In the genomic region with DNA sequence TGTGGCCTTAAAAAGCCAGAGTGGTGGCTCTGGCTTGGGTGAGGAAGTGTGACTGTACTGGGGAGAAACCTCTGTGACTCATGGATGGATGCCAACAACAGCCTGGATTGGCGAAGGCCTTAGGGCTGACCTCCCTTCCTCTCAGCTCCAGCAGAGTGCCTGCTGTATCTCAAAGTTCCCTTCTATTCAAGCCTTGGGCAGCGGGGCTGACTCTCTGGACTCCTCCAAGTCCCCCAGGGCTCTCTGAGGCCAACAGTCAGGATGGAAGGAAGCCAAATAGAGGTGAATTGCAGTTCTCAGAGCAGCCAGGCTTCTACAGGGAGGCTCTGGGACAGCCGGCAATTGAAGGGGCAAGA, we compare ENCODE assay signal across 9 mouse cellular contexts.
DNase-seq lines count a peak whose midpoint lies in the region; ATAC-seq lines count a peak whose summit lies in the region.
"Had no signal": no experiment of that assay in that cellular context is flagged by ENCODE, and none has a peak within 500 bp of the region (broad histone marks: within the 10 kb centered on the region; RNA-seq: fewer than 3 reads in every experiment).

No protein-coding gene starts in this region.

- intact Hi-C loops in left cerebral cortex, postnatal 4 days (cut with DNase I): no loop called here
- intact Hi-C loops in left cerebral cortex, postnatal 25 days (cut with DNase I): loop anchor here (5.0 kb wide), 1 partner anchor 95 kb away; a partner anchor contains a TSS

- 69% methylated on average over 3 of the region's 3 CpGs for WGBS in embryonic facial prominence, embryonic 14.5 days
- 67% methylated on average over 3 of the region's 3 CpGs for WGBS in intestine, embryonic 16.5 days
- WGBS in neural tube, embryonic 15.5 days: 56% methylated on average over 3 of the region's 3 CpGs

- peak; percentile 14; the same call in 1 of the 2 replicates for ATAC-seq in embryonic facial prominence, embryonic 14.5 days (ENCODE audit: low read depth)
- ATAC-seq in intestine, embryonic 16.5 days: 0 out of 2 replicates have a peak, but pooled peaks have one; percentile 26
- peak; percentile 26 for ATAC-seq in neural tube, embryonic 15.5 days (ENCODE audit: low FRiP score)

- H3K27ac ChIP-seq in embryonic facial prominence, embryonic 14.5 days (replicated peaks; ENCODE audit: low read depth, low read length): no peak overlapping the region
- no peak overlapping the region for H3K27ac ChIP-seq in intestine, embryonic 16.5 days (ENCODE audit: low read length)
- peak overlapping the region; percentile 71 for H3K27ac ChIP-seq in neural tube, embryonic 15.5 days (replicated peaks)

- H3K4me2 ChIP-seq in embryonic facial prominence, embryonic 14.5 days (ENCODE audit: low read depth, low read length): no peak overlapping the region
- H3K4me2 ChIP-seq in intestine, embryonic 16.5 days (ENCODE audit: low read depth, low read length): no peak overlapping the region
- no peak overlapping the region for H3K4me2 ChIP-seq in neural tube, embryonic 15.5 days

- H3K27me3 ChIP-seq in embryonic facial prominence, embryonic 14.5 days (replicated peaks; ENCODE audit: control insufficient read depth, insufficient read depth, low read length): no peaks in the 10 kb centered on the region
- H3K27me3 ChIP-seq in intestine, embryonic 16.5 days (replicated peaks; ENCODE audit: control insufficient read depth, insufficient read depth, low read length): no peaks in the 10 kb centered on the region
- H3K27me3 ChIP-seq in neural tube, embryonic 15.5 days (replicated peaks): no peaks in the 10 kb centered on the region

- peak; percentile 69 for DNase-seq in left cerebral cortex, postnatal 4 days
- no peak for DNase-seq in left cerebral cortex, adult 9 months (ENCODE audit: low spot score in 2 of 2)
- DNase-seq in embryonic facial prominence, embryonic 14.5 days (ENCODE audit: low spot score): peak; percentile 54
- DNase-seq in left cerebral cortex, postnatal 25 days (ENCODE audit: low spot score in 2 of 2): no peak
- DNase-seq in thymus, postnatal 36 days: no peak
- no peak for DNase-seq in frontal cortex, postnatal 14 days (ENCODE audit: low spot score in 2 of 2)

- H3K4me3 ChIP-seq in embryonic facial prominence, embryonic 14.5 days (ENCODE audit: low read depth, low read length): no peak overlapping the region
- H3K4me3 ChIP-seq in intestine, embryonic 16.5 days (ENCODE audit: low read length): no peak overlapping the region
- H3K4me3 ChIP-seq in neural tube, embryonic 15.5 days (replicated peaks): no peak overlapping the region

- no peaks in the 10 kb centered on the region for H3K36me3 ChIP-seq in embryonic facial prominence, embryonic 14.5 days (ENCODE audit: control insufficient read depth, insufficient read depth, low read length)
- 0 out of 2 replicates have a peak, but pooled peaks cover 2% of the 10 kb centered on the region for H3K36me3 ChIP-seq in intestine, embryonic 16.5 days (ENCODE audit: control insufficient read depth, insufficient read depth, low read length)
- H3K36me3 ChIP-seq in neural tube, embryonic 15.5 days: no peaks in the 10 kb centered on the region
- H3K36me3 ChIP-seq: G1E had no signal

- H3K4me1 ChIP-seq in embryonic facial prominence, embryonic 14.5 days (ENCODE audit: control insufficient read depth, insufficient read depth, low read length): no peaks in the 10 kb centered on the region
- no peaks in the 10 kb centered on the region for H3K4me1 ChIP-seq in intestine, embryonic 16.5 days (ENCODE audit: control insufficient read depth, insufficient read depth, low read length)
- H3K4me1 ChIP-seq in neural tube, embryonic 15.5 days: peaks cover 57% of the 10 kb centered on the region

- H3K9ac ChIP-seq in embryonic facial prominence, embryonic 14.5 days (ENCODE audit: low read depth, low read length): no peak overlapping the region
- H3K9ac ChIP-seq in intestine, embryonic 16.5 days (ENCODE audit: low read depth, low read length): no peak overlapping the region
- no peak overlapping the region for H3K9ac ChIP-seq in neural tube, embryonic 15.5 days (replicated peaks)

- H3K9me3 ChIP-seq in embryonic facial prominence, embryonic 14.5 days (ENCODE audit: control insufficient read depth, low read length): peaks cover 17% of the 10 kb centered on the region
- peaks cover 12% of the 10 kb centered on the region; the same call in 1 of the 2 replicates for H3K9me3 ChIP-seq in intestine, embryonic 16.5 days (ENCODE audit: control insufficient read depth, low read length)
- no peaks in the 10 kb centered on the region for H3K9me3 ChIP-seq in neural tube, embryonic 15.5 days (replicated peaks)

Comparison
In these comparisons a context has a peak if more than half of its experiments do, and no peak if none do; other contexts are left out.
1. DNase-seq: peak in left cerebral cortex, postnatal 4 days (single experiment) and embryonic facial prominence, embryonic 14.5 days (single experiment); none in left cerebral cortex, adult 9 months (0 of 2), left cerebral cortex, postnatal 25 days (0 of 2), thymus, postnatal 36 days (0 of 2) and frontal cortex, postnatal 14 days (0 of 2).
2. Peak in every context shown above with its lines, with median percentiles within 50 percentile points of each other: ATAC-seq.